Mouse (Mus musculus): ENCODE results near the gene Mrpl39.

Mrpl39 gene

DNA sequence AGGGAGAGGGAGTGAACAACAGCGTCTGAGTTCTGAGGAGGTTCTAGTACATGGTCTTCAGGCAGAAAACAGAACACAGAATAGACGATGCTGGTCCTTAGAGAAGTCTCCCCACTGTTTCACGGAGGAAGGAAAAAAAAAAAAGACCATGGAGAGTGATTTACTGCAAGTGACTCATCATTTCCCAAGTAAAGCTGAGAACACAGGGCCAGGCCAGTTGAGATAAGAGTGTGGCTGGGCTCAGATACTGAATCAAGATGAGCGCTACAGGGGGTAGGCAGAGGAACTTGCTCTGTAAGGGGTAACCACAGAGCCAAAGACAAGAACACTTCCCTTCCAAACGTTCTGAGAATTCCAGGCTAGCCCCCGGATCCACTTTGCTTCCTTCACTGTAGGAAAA is 36.8 kb downstream of the Mrpl39 start:
- DNase-seq (ENCODE audit: low spot score): no peak

DNA sequence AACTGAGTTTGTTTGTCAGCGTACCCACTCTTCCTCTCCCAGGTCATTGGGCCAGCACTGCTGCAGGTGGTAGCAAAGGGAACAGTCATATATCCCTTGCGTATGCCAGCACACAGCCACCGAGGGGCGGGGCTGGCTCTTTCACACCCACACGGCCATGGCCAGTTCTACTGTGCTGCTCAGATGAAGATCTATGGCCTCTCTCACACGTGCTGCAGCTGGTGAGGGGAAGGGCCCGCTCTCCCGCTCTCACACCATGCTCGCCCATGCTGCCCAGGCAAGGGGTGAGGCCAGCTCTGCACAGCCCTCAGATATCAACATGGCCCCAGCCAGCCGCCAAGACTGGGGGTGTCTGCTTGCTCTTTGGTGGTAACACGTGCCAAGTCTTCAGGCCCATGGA is 39.4 kb downstream of the Mrpl39 start:
- DNase-seq (ENCODE audit: low spot score): no peak

- no peak for DNase-seq (ENCODE audit: low spot score)
Measured at GRCm38 (mm10) chr16:84681991-84682390, 53.6 kb downstream of the Mrpl39 start.

GRCm38 (mm10) chr16:84680760-84681159 is 54.8 kb downstream of the Mrpl39 start:
- no peak for DNase-seq (ENCODE audit: low spot score)

- DNase-seq (ENCODE audit: low spot score): no peak
Measured at GRCm38 (mm10) chr16:84677292-84677691, 58.2 kb downstream of the Mrpl39 start.
